Mouse (Mus musculus): ENCODE results near the gene Elmo2. TPM values are rescaled to one million over a fixed set of nuclear protein-coding genes. Genes with fewer than 3 reads are reported as not detected.

Elmo2 gene
- polyA plus RNA-seq, 1 experiment: 54.6 TPM

DNA sequence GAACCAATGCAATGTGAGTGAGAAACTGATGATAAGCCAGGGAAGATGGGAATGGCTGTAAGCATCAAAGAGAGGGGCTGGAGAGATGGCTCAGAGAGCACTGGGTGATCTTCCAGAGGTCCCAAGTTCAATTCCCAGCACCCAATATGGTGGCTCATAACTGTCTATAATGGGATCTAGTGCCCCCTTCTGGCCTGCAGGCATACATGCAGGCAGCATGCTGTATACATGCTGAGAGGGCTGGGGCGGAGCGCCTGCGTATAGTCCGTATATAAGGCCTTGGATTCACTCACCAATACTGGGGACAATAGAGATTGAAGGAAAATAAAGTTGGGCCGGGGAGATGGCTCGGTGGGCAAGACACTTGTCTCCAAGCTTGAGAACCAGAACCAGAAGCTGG, 37.0 kb upstream of the Elmo2 start:
- H3K4me3 ChIP-seq (ENCODE audit: insufficient read depth, low read length): no peak overlapping the region
- TF ChIP-seq POLR2A (IDR thresholded peaks at IDR 0.05; ENCODE audit: borderline replicate concordance, low read depth, low read length): no peak
- TF ChIP-seq CTCF (IDR thresholded peaks at IDR 0.05; ENCODE audit: low read depth, low read length): 0 out of 2 replicates have a peak, but pooled peaks have one; percentile 14
- H3K4me1 ChIP-seq (ENCODE audit: control insufficient read depth, insufficient read depth, low read length): peaks cover 5% of the 10 kb centered on the region; the same call in 1 of the 2 replicates
- H3K27ac ChIP-seq (ENCODE audit: insufficient read depth, low read depth, low read length): no peak overlapping the region

GRCm38 (mm10) chr2:165360861-165361260, 34.6 kb upstream of the Elmo2 start:
- Histone ChIP-seq H3K4me1 (ENCODE audit: control insufficient read depth, insufficient read depth, low read length) (no peaks in the 10 kb centered on the region), H3K4me3 (ENCODE audit: insufficient read depth, low read length) (no peak overlapping the region), H3K27ac (ENCODE audit: insufficient read depth, low read depth, low read length) (no peak overlapping the region)
- TF ChIP-seq CTCF (IDR thresholded peaks at IDR 0.05; ENCODE audit: low read depth, low read length): peak; percentile 40
- no peak for TF ChIP-seq POLR2A (IDR thresholded peaks at IDR 0.05; ENCODE audit: borderline replicate concordance, low read depth, low read length)

DNA sequence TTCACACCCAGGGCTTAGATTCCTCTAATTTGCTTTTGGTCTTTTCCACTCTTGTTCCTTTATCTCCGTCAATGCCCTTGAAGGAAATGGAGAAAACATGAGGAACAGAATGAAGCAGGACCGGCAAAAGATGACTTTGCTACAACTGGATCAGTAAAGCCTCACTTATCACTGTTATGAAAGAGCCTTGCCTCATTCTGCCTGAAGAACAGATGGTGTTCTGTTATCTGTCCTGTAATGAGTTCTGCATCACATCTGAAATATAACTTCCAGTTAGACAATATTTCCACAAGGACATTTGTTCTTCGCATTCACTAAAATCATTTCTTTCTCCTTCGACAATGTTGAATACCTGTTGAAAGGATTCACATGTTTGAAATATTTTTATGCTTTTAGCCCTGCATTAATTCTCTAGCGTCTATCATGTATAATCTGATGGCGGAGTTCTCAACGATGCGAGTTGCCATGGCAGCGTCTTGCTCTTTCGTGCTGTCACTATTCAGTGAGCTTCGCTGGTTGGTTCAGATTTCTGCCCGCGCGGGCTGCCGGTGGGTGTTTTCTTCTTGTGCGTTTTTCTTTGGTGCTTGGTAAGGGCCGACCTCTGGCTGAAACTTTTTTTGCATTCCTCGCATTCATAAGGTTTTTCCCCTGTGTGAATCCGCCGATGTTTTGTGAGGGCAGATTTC, 25.7 kb upstream of the Elmo2 start:
- TF ChIP-seq POLR2A (IDR thresholded peaks at IDR 0.05; ENCODE audit: borderline replicate concordance, low read depth, low read length) (no peak), CTCF (IDR thresholded peaks at IDR 0.05; ENCODE audit: low read depth, low read length) (no peak)

DNA sequence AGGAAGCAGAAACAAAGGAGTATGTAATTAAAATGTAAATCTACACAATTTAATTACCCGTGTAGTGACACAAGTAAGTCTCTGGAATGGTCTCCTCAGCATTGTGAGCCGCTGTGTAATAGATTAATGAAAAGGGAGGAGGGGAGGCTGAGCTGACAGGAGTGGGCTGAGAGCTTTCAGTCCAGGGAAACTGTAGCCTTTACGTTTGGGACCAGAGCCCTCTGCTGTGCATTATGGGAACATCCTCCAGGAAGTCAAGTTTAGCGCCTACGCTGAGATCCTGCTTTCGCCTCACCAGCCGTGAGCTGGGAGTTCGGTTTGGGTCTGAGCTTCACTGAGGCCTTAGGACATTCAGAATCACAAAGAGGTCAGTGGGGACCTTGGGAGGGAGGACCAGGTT, 23.2 kb upstream of the Elmo2 start:
- no peak for TF ChIP-seq CTCF (IDR thresholded peaks at IDR 0.05; ENCODE audit: low read depth, low read length)
- no peak for TF ChIP-seq POLR2A (IDR thresholded peaks at IDR 0.05; ENCODE audit: borderline replicate concordance, low read depth, low read length)
- Histone ChIP-seq H3K27ac (ENCODE audit: insufficient read depth, low read depth, low read length) (no peak overlapping the region), H3K4me1 (ENCODE audit: control insufficient read depth, insufficient read depth, low read length) (no peaks in the 10 kb centered on the region), H3K4me3 (ENCODE audit: insufficient read depth, low read length) (no peak overlapping the region)

More for the DNA sequence above, 25.7 kb upstream of the Elmo2 start:
- Histone ChIP-seq H3K4me3 (ENCODE audit: insufficient read depth, low read length) (no peak overlapping the region), H3K27ac (ENCODE audit: insufficient read depth, low read depth, low read length) (no peak overlapping the region), H3K4me1 (ENCODE audit: control insufficient read depth, insufficient read depth, low read length) (no peaks in the 10 kb centered on the region)

DNA sequence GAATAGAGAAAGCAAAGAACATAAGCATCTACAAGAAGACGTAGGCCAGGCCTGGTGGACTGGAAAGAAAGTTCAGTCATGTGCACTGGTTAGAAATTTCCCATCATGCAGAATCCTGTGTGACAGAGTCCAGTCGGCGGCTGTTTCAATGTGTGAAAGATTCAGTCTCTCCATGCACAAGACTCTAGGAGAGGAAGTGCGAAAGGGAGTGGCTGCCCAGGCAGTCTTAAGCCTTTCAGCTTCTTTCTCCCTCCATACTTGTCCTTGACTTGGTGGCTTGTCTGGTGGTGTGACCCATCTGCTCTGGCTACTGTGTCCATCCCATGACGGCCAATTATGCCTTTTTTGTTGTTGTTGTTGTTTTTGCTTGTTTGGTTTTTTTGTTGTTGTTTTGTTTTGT, 19.9 kb upstream of the Elmo2 start:
- Histone ChIP-seq H3K27ac (ENCODE audit: insufficient read depth, low read depth, low read length) (no peak overlapping the region), H3K4me1 (ENCODE audit: control insufficient read depth, insufficient read depth, low read length) (no peaks in the 10 kb centered on the region)

GRCm38 (mm10) chr2:165337191-165337590, 10.9 kb upstream of the Elmo2 start:
- Histone ChIP-seq H3K4me3 (ENCODE audit: insufficient read depth, low read length) (no peak overlapping the region), H3K4me1 (ENCODE audit: control insufficient read depth, insufficient read depth, low read length) (peaks cover 18% of the 10 kb centered on the region), H3K27ac (ENCODE audit: insufficient read depth, low read depth, low read length) (no peak overlapping the region)
- peak; percentile 84 for TF ChIP-seq CTCF (IDR thresholded peaks at IDR 0.05; ENCODE audit: low read depth, low read length)
- no peak for TF ChIP-seq POLR2A (IDR thresholded peaks at IDR 0.05; ENCODE audit: borderline replicate concordance, low read depth, low read length)

More for the DNA sequence above, 19.9 kb upstream of the Elmo2 start:
- TF ChIP-seq POLR2A (IDR thresholded peaks at IDR 0.05; ENCODE audit: borderline replicate concordance, low read depth, low read length) (no peak), CTCF (IDR thresholded peaks at IDR 0.05; ENCODE audit: low read depth, low read length) (no peak)
- H3K4me3 ChIP-seq (ENCODE audit: insufficient read depth, low read length): no peak overlapping the region

GRCm38 (mm10) chr2:165332610-165333210, 6.4 kb upstream of the Elmo2 start:
- Histone ChIP-seq H3K27ac (ENCODE audit: insufficient read depth, low read depth, low read length) (0 out of 2 replicates have a peak overlapping the region, but pooled peaks have one; percentile 33), H3K4me1 (ENCODE audit: control insufficient read depth, insufficient read depth, low read length) (peaks cover 40% of the 10 kb centered on the region), H3K4me3 (ENCODE audit: insufficient read depth, low read length) (peak overlapping the region; percentile 42)
- TF ChIP-seq POLR2A (IDR thresholded peaks at IDR 0.05; ENCODE audit: borderline replicate concordance, low read depth, low read length) (no peak), CTCF (IDR thresholded peaks at IDR 0.05; ENCODE audit: low read depth, low read length) (no peak)

DNA sequence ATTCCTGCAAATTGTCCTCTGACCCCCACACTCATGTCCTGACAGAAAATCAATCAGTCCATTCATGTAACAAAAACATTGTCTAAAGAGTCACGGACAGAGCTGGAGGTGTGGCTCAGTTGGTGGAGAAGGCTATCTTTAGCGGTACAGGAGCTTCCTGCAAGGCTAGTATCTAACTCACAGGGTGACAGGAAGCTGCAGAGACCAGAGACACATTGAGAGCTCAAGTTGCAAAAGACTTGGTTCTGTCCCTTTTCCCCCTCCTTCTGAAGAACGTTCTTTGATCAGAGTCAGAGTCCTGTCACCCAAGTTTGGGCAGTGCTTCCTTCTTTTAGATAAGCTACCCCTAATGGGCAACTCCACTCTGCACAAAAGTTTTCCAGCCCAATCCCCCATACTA, 3.4 kb upstream of the Elmo2 start:
- no peak for TF ChIP-seq CTCF (IDR thresholded peaks at IDR 0.05; ENCODE audit: low read depth, low read length)
- TF ChIP-seq POLR2A (IDR thresholded peaks at IDR 0.05; ENCODE audit: borderline replicate concordance, low read depth, low read length): no peak
- peaks cover 44% of the 10 kb centered on the region for H3K4me1 ChIP-seq (ENCODE audit: control insufficient read depth, insufficient read depth, low read length)

GRCm38 (mm10) chr2:165328746-165329145, 2.5 kb upstream of the Elmo2 start:
- no peak for TF ChIP-seq POLR2A (IDR thresholded peaks at IDR 0.05; ENCODE audit: borderline replicate concordance, low read depth, low read length)
- no peak for TF ChIP-seq CTCF (IDR thresholded peaks at IDR 0.05; ENCODE audit: low read depth, low read length)
- Histone ChIP-seq H3K4me3 (ENCODE audit: insufficient read depth, low read length) (no peak overlapping the region), H3K27ac (ENCODE audit: insufficient read depth, low read depth, low read length) (no peak overlapping the region), H3K4me1 (ENCODE audit: control insufficient read depth, insufficient read depth, low read length) (peaks cover 47% of the 10 kb centered on the region)

More for the DNA sequence above, 3.4 kb upstream of the Elmo2 start:
- H3K27ac ChIP-seq (ENCODE audit: insufficient read depth, low read depth, low read length): no peak overlapping the region
- no peak overlapping the region for H3K4me3 ChIP-seq (ENCODE audit: insufficient read depth, low read length)

DNA sequence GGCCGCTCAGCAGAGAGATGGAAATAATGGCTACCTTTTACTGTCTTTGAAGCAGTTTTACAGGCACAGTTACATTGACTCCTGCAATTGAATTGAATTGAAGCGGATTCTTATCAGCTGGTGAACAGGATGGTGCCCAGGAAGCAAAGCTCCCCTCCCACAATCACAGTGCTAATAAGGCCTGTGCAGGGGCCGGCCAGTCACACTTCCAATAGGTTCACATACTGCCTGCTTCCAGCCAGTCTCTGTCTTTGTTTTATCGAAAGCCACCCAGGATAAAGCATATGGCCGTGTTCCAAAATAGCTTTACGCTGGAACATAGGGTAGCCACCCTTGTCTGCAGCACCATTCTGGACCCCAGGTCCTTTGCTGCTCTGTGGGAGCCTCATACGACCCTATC, 1.1 kb upstream of the Elmo2 start:
- H3K4me1 ChIP-seq (ENCODE audit: control insufficient read depth, insufficient read depth, low read length): peaks cover 52% of the 10 kb centered on the region
- H3K27ac ChIP-seq (ENCODE audit: insufficient read depth, low read depth, low read length): no peak overlapping the region
- no peak overlapping the region for H3K4me3 ChIP-seq (ENCODE audit: insufficient read depth, low read length)
- no peak for TF ChIP-seq CTCF (IDR thresholded peaks at IDR 0.05; ENCODE audit: low read depth, low read length)
- no peak for TF ChIP-seq POLR2A (IDR thresholded peaks at IDR 0.05; ENCODE audit: borderline replicate concordance, low read depth, low read length)
